9 mouse cellular contexts compared by ENCODE assay signal in genomic region chr4:28960889-28961560, GRCm38 (mm10).
"Had no signal": no experiment of that assay in that cellular context is flagged by ENCODE, and none has a peak within 500 bp of the region (broad histone marks: within the 10 kb centered on the region; RNA-seq: fewer than 3 reads in every experiment).

No protein-coding gene starts in this region.

- DNase-seq: kidney, postnatal 25 days; layer of hippocampus, adult 9-11 months; lung, adult 18-20 months; lung, postnatal 14 days; retina, postnatal 1 day; thymus, adult 18-20 months; thymus, postnatal 36 days had no signal

- ATAC-seq: midbrain, embryonic 13.5 days; midbrain, embryonic 16.5 days had no signal
